In genomic region chr9:67049086-67049824, GRCm38 (mm10) we compare ENCODE assay signal across 8 mouse cellular contexts. TPM values are rescaled to one million over a fixed set of nuclear protein-coding genes. Genes with fewer than 3 reads are reported as not detected.
DNase-seq lines count a peak whose midpoint lies in the region.

Tpm1 (minus strand) TSS chr9:67049406.

- H3K9me3 ChIP-seq in megakaryocyte, embryonic 14.5 days: peaks cover 2% of the 10 kb centered on the region; the same call in 1 of the 2 replicates

- DNase-seq in layer of hippocampus, adult 11-12 months (ENCODE audit: low spot score): peak; percentile 58
- DNase-seq in layer of hippocampus, adult 9-10 months (ENCODE audit: low spot score): no peak
- peak; percentile 84 for DNase-seq in embryo, embryonic 10.5 days (ENCODE audit: low spot score)
- peak; percentile 95 for DNase-seq in gastrocnemius, postnatal 25 days
- DNase-seq in induced T-regulatory cell, adult 2 months (ENCODE audit: low read depth): peak; percentile 54
- DNase-seq in left cerebral cortex, postnatal 14 days (ENCODE audit: low spot score in 2 of 2): peak; percentile 58 to 61
- DNase-seq in right cerebral cortex, postnatal 14 days: peak; percentile 55

- H3K4me1 ChIP-seq in megakaryocyte, embryonic 14.5 days: peaks cover 53% of the 10 kb centered on the region

- peaks cover 75% of the 10 kb centered on the region for H3K27me3 ChIP-seq in megakaryocyte, embryonic 14.5 days (replicated peaks)

- intact Hi-C loops in left cerebral cortex, postnatal 14 days (cut with DNase I): loop anchor here (5.0 kb wide), 1 partner anchor 123 kb away; no protein-coding TSS in a partner anchor

- H3K36me3 ChIP-seq in megakaryocyte, embryonic 14.5 days (replicated peaks; ENCODE audit: low read length): no peaks in the 10 kb centered on the region

- H3K4me3 ChIP-seq in megakaryocyte, embryonic 14.5 days (replicated peaks): peak within 1 kb of the TSS; percentile 93

RNA-seq across cellular contexts. Expression of gene Tpm1, which starts in this region (rescaled TPM):
- over 10,000 TPM; 20,359 to 26,033 TPM for total RNA-seq in gastrocnemius, postnatal 25 days (2021)
- total RNA-seq in left cerebral cortex, postnatal 14 days (2021): 100 to 1,000 TPM; 204 to 207 TPM
- 27.0 and 240 TPM in 2 replicates for polyA plus RNA-seq in megakaryocyte, embryonic 14.5 days (2012; ENCODE audit: insufficient read depth, low replicate concordance)

Comparison
In these comparisons a context has a peak if more than half of its experiments do, and no peak if none do; other contexts are left out.
1. RNA of gene Tpm1 (total RNA-seq): 20,359 to 26,033 TPM in gastrocnemius, postnatal 25 days; 204 to 207 TPM in left cerebral cortex, postnatal 14 days; every median in the first group is over 10 times any median in the second.